Mouse (Mus musculus) forebrain, postnatal 0 days (tissue): ENCODE results near the gene Syne2. TPM values are rescaled to one million over a fixed set of nuclear protein-coding genes. Genes with fewer than 3 reads are reported as not detected.

Experiments
- ATAC-seq: fragments of 200-750 bp; cut with Nextera tagmentation; 2 replicates; pipeline ENCODE4 v1.8.0; 2017; ENCODE audit warnings: mild to moderate bottlenecking, moderate library complexity
- DNase-seq: peaks from one replicate; pipeline ENCODE4 v3.0.0-alpha.2; 2015
- H3K27ac ChIP-seq: fragments of 300-500 bp; sonication (generic); 2 replicates; pipeline ENCODE4 v1.5.1; 2014; ENCODE audit warnings: low read depth, mild to moderate bottlenecking, antibody characterized with exemption, low read length, moderate library complexity, mixed read lengths
- H3K27me3 ChIP-seq: fragments of 300-500 bp; sonication (generic); 2 replicates; pipeline ENCODE4 v1.6.1; 2014; ENCODE audit warnings: mild to moderate bottlenecking, low read length, mixed read lengths; ENCODE audit not compliant: insufficient read depth
- H3K36me3 ChIP-seq: fragments of 300-500 bp; sonication (generic); 2 replicates; pipeline ENCODE4 v1.6.1; 2014; ENCODE audit warnings: mild to moderate bottlenecking, moderate library complexity; ENCODE audit not compliant: insufficient read depth
- H3K4me1 ChIP-seq: fragments of 300-500 bp; sonication (generic); 2 replicates; pipeline ENCODE4 v1.6.1; 2014; ENCODE audit warnings: antibody characterized with exemption; ENCODE audit not compliant: insufficient read depth
- H3K4me2 ChIP-seq: fragments of 300-500 bp; sonication (generic); 2 replicates; pipeline ENCODE4 v1.6.1; 2014; ENCODE audit warnings: low read depth, mild to moderate bottlenecking, moderate library complexity
- H3K4me3 ChIP-seq: fragments of 300-500 bp; sonication (generic); 2 replicates; pipeline ENCODE4 v1.5.1; 2014; ENCODE audit warnings: low read depth, low read length, mixed read lengths
- H3K9ac ChIP-seq: fragments of 300-500 bp; sonication (generic); 2 replicates; pipeline ENCODE4 v1.6.1; 2014; ENCODE audit warnings: mild to moderate bottlenecking
- H3K9me3 ChIP-seq: fragments of 300-500 bp; sonication (generic); 2 replicates; pipeline ENCODE4 v1.6.1; 2016; ENCODE audit warnings: low read length
- CTCF ChIP-seq: sonication (generic); IDR thresholded peaks from 2 replicates; pipeline ENCODE4 v1.5.1; 2016; ENCODE audit warnings: antibody characterized with exemption, control low read depth, low read depth
- WGBS: fragments of 180-500 bp; shearing (Covaris S2); extraction: QIAGEN DNeasy Blood & Tissue Kit; methylation state at CpG from one replicate; pipeline ENCODE4 v1.1.7; 2014; 5-methylcytosine and 5-hydroxymethylcytosine counted together
- polyA plus RNA-seq: library from polyadenylated mRNA; unstranded; fragments of >200 nt; fragmentation: Nextera tagmentation; extraction: Ambion mirVana; gene quantifications from 2 replicates; pipeline ENCODE4 v1.2.1, GENCODE M21; 2015
- total RNA-seq: library from RNA; depleted of rRNA; stranded (reverse); fragments of >200 nt; gene quantifications from 2 replicates; pipeline ENCODE4 v1.2.3, GENCODE M21; 2014

Syne2 gene
- total and polyA plus RNA-seq, 2 experiments from 2014 or later: 27.0 to 63.5 TPM

- peak; percentile 76 for DNase-seq
- Histone ChIP-seq H3K9me3 (no peaks in the 10 kb centered on the region), H3K4me2 (no peak overlapping the region), H3K9ac (no peak overlapping the region), H3K27ac (no peak overlapping the region), H3K36me3 (0 out of 2 replicates have a peak, but pooled peaks cover 11% of the 10 kb centered on the region), H3K27me3 (no peaks in the 10 kb centered on the region), H3K4me1 (no peaks in the 10 kb centered on the region), H3K4me3 (no peak overlapping the region)
- peak; percentile 82 for TF ChIP-seq CTCF
- ATAC-seq: no peak
- WGBS: 75% methylated on average over 14 of the region's 14 CpGs
Measured at GRCm38 (mm10) chr12:76016123-76017101, 198.5 kb downstream of the Syne2 start.

- H3K4me2 ChIP-seq: no peak overlapping the region
- 0 out of 2 replicates have a peak, but pooled peaks cover 13% of the 10 kb centered on the region for H3K36me3 ChIP-seq
- no peak for DNase-seq
Measured at GRCm38 (mm10) chr12:76018640-76019039, 200.7 kb downstream of the Syne2 start.

DNA sequence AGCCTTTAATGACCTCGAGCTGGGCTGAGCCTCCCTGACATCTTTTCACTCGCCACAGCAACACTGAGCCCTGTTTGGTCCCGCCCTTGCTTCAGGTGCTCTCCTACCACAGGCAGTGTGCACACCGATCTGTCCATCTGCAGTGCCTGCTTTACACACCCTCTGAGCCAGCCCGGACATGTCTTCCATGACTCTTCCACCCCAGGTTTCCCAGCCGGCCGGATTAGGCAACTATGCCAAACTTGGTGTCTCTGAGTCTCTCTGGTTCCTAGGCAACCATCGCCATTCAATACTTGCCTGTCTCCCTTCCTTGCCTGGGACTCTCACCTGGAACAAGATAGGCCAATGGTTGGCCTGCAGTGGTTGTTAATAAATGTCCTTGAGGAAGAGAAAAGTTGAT is 224.4 kb downstream of the Syne2 start:
- no peak overlapping the region for H3K4me3 ChIP-seq
- H3K36me3 ChIP-seq: peaks cover 32% of the 10 kb centered on the region
- H3K27ac ChIP-seq: no peak overlapping the region
- H3K9me3 ChIP-seq: no peaks in the 10 kb centered on the region
- WGBS: 90% methylated on average over 8 of the region's 8 CpGs
- DNase-seq: no peak
- TF ChIP-seq CTCF: no peak
- H3K9ac ChIP-seq: no peak overlapping the region
- no peaks in the 10 kb centered on the region for H3K4me1 ChIP-seq
- H3K4me2 ChIP-seq: no peak overlapping the region
- no peaks in the 10 kb centered on the region for H3K27me3 ChIP-seq
- no peak for ATAC-seq

More at GRCm38 (mm10) chr12:76018640-76019039, 200.7 kb downstream of the Syne2 start:
- Histone ChIP-seq H3K4me1 (no peaks in the 10 kb centered on the region), H3K27ac (no peak overlapping the region), H3K9me3 (no peaks in the 10 kb centered on the region), H3K9ac (no peak overlapping the region), H3K27me3 (no peaks in the 10 kb centered on the region), H3K4me3 (no peak overlapping the region)
- ATAC-seq: no peak
- WGBS: 63% methylated on average over 8 of the region's 8 CpGs
- no peak for TF ChIP-seq CTCF

DNA sequence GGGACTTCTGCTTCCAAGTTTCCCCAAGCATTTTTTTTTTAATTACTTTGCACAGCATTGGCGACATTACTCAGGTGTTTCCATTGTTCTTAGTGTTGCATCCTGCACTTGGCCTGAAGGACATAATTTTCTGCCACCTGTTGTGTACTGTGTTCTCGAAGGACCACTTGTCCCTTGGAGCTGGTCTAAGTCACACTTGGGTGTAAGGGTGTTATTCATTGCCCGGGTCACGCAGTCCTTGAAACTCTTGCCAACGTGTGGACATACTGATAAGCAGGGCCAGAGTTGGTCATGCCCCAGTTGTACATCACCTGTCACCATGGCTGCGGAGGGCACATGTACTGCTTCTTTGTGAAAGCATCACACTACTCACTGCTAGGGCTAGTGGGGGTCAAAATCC is 228.6 kb downstream of the Syne2 start:
- peaks cover 27% of the 10 kb centered on the region for H3K36me3 ChIP-seq
- H3K9me3 ChIP-seq: no peaks in the 10 kb centered on the region
- no peaks in the 10 kb centered on the region for H3K27me3 ChIP-seq
- no peak overlapping the region for H3K4me2 ChIP-seq
- H3K27ac ChIP-seq: no peak overlapping the region
- H3K4me3 ChIP-seq: no peak overlapping the region
- ATAC-seq: no peak
- H3K9ac ChIP-seq: no peak overlapping the region
- WGBS: 97% methylated on average over 6 of the region's 6 CpGs
- no peaks in the 10 kb centered on the region for H3K4me1 ChIP-seq
- no peak for TF ChIP-seq CTCF
- no peak for DNase-seq

GRCm38 (mm10) chr12:76047921-76048320 is 230.0 kb downstream of the Syne2 start:
- Histone ChIP-seq H3K27ac (no peak overlapping the region), H3K36me3 (peaks cover 19% of the 10 kb centered on the region), H3K4me2 (no peak overlapping the region), H3K9ac (no peak overlapping the region), H3K9me3 (no peaks in the 10 kb centered on the region), H3K4me3 (no peak overlapping the region), H3K4me1 (no peaks in the 10 kb centered on the region), H3K27me3 (no peaks in the 10 kb centered on the region)
- ATAC-seq (no peak), DNase-seq (no peak)
- 86% methylated on average over 3 of the region's 3 CpGs for WGBS
- no peak for TF ChIP-seq CTCF

DNA sequence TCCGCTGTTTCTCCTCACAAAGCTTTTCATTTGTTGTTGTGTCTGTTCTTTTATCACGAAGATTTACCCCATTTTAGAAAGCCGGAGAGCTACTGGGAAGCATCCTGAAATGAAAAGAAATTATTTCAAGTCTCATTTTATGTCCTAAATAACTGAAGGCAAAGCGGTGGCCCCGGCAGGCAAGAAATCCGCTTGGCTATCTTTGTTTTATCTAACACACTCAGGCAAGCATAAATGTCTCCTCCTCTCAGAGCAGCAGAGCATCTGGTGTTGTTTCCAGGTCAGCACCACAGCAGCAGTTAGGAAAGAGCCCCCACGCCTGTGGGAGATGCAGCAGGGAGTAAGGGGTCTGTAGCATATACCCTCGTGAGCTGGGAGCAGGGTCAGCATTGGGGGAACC is 230.7 kb downstream of the Syne2 start:
- no peak overlapping the region for H3K9ac ChIP-seq
- H3K4me2 ChIP-seq: no peak overlapping the region
- DNase-seq (no peak), ATAC-seq (no peak)
- peaks cover 15% of the 10 kb centered on the region for H3K36me3 ChIP-seq
- no peak for TF ChIP-seq CTCF
- H3K27ac ChIP-seq: no peak overlapping the region
- no peaks in the 10 kb centered on the region for H3K27me3 ChIP-seq
- H3K9me3 ChIP-seq: no peaks in the 10 kb centered on the region
- no peaks in the 10 kb centered on the region for H3K4me1 ChIP-seq
- H3K4me3 ChIP-seq: no peak overlapping the region
- 91% methylated on average over 8 of the region's 8 CpGs for WGBS

DNA sequence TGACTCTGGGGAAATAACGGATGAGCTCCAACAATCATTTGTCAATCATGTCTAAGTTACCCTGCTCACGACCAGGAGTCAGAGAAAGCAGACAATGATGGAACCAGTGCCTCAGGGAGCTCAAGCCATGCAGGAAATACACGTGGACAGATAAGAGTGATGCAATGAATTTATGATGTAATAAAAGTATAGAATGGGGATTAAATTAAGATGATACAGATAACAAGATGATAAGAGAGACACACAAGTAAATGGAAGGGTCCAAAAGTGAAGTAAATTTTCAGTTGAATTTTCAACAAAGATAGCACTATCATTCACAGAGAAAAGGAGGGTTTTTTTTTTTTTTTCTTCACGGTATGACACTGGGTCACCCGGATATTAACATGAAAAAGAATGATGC is 231.4 kb downstream of the Syne2 start:
- H3K4me3 ChIP-seq: no peak overlapping the region
- no peaks in the 10 kb centered on the region for H3K4me1 ChIP-seq
- no peak overlapping the region for H3K27ac ChIP-seq
- ATAC-seq (no peak), DNase-seq (no peak)
- H3K36me3 ChIP-seq: peaks cover 13% of the 10 kb centered on the region
- H3K9ac ChIP-seq: no peak overlapping the region
- H3K27me3 ChIP-seq: no peaks in the 10 kb centered on the region
- H3K4me2 ChIP-seq: no peak overlapping the region
- no peak for TF ChIP-seq CTCF
- H3K9me3 ChIP-seq: no peaks in the 10 kb centered on the region
- 74% methylated on average over 5 of the region's 5 CpGs for WGBS
